Mouse (Mus musculus) retina, postnatal 1 day (tissue): ENCODE measurements around the gene Foxb1.

ENCODE experiments used
- DNase-seq: peaks from one replicate; pipeline ENCODE4 v3.0.0-alpha.2; 2012

Gene Foxb1

GRCm38 (mm10) chr9:69760371-69761301 is at the start of gene Foxb1:
Gene Foxb1 (minus strand): TSS chr9:69760940.
- DNase-seq: peak; percentile 38

- peak; percentile 20 for DNase-seq
Observed at GRCm38 (mm10) chr9:69790562-69790961, 29.8 kb upstream of the Foxb1 start.

- no peak for DNase-seq
Observed at GRCm38 (mm10) chr9:69779996-69780395, 19.3 kb upstream of the Foxb1 start.

GRCm38 (mm10) chr9:69769949-69770585 is 9.3 kb upstream of the Foxb1 start:
- peak; percentile 18 for DNase-seq

GRCm38 (mm10) chr9:69769091-69769948 is 8.6 kb upstream of the Foxb1 start:
- DNase-seq: peak; percentile 47

GRCm38 (mm10) chr9:69768136-69768875 is 7.6 kb upstream of the Foxb1 start:
- DNase-seq: peak; percentile 30

- DNase-seq: peak; percentile 32
Observed at GRCm38 (mm10) chr9:69767421-69767820, 6.7 kb upstream of the Foxb1 start.

- no peak for DNase-seq
Observed at GRCm38 (mm10) chr9:69766936-69767335, 6.2 kb upstream of the Foxb1 start.

GRCm38 (mm10) chr9:69766301-69766700 is 5.6 kb upstream of the Foxb1 start:
- DNase-seq: peak; percentile 44

- no peak for DNase-seq
Observed at GRCm38 (mm10) chr9:69765483-69766050, 4.8 kb upstream of the Foxb1 start.

- DNase-seq: peak; percentile 24
Observed at GRCm38 (mm10) chr9:69764586-69765482, 4.1 kb upstream of the Foxb1 start.

- peak; percentile 23 for DNase-seq
Observed at GRCm38 (mm10) chr9:69763681-69764585, 3.2 kb upstream of the Foxb1 start.

- DNase-seq: peak; percentile 40
Observed at GRCm38 (mm10) chr9:69762703-69763102, 2.0 kb upstream of the Foxb1 start.

- peak; percentile 31 for DNase-seq
Observed at GRCm38 (mm10) chr9:69762221-69762620, 1.5 kb upstream of the Foxb1 start.

GRCm38 (mm10) chr9:69761569-69761968 is 829 bp upstream of the Foxb1 start:
- DNase-seq: no peak

- peak; percentile 27 for DNase-seq
Observed at GRCm38 (mm10) chr9:69759721-69760221, 969 bp downstream of the Foxb1 start.

- no peak for DNase-seq
Observed at GRCm38 (mm10) chr9:69758946-69759615, 1.7 kb downstream of the Foxb1 start.

- peak; percentile 47 for DNase-seq
Observed at GRCm38 (mm10) chr9:69758506-69758905, 2.2 kb downstream of the Foxb1 start.

GRCm38 (mm10) chr9:69757254-69757653 is 3.5 kb downstream of the Foxb1 start:
- peak; percentile 16 for DNase-seq
